Mouse (Mus musculus): ENCODE results near the gene Tha1. TPM values are rescaled to one million over a fixed set of nuclear protein-coding genes. Genes with fewer than 3 reads are reported as not detected.

Tha1 gene
- polyA plus RNA-seq, 1 experiment from 2014 or later = 3.2 TPM

DNA sequence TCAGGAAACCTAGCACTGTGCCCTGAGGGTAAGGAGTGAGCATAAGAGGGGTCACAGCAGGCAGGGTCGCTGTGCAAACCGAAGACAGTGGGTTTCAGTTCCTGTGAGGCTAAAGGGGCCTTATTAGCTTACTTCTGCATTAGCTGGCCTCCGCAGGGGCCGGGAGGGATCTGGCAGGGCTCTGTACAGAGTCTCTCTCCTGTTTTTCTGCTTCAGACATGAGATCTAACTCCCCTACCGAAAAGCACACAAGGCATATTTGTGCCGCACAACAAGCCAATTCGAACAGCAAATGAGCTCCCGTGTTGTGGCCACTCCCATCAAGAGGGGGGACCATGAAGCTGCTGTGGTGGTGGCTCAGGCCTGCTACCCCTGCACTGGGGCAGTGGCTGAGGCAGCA lies 5.6 kb upstream of the Tha1 start:
- DNase-seq (ENCODE audit: low spot score) = no peak
- no peak overlapping the region; the same call in 1 of the 2 replicates for H3K27ac ChIP-seq (ENCODE audit: low read depth, low read length)
- H3K36me3 ChIP-seq (ENCODE audit: control insufficient read depth, insufficient read depth, low read length) = no peaks in the 10 kb centered on the region
- peak overlapping the region; percentile 29 for H3K9ac ChIP-seq (ENCODE audit: low read length)
- no peak for ATAC-seq (replicated peaks; ENCODE audit: low FRiP score)
- H3K9me3 ChIP-seq (ENCODE audit: control insufficient read depth, low read length) = no peaks in the 10 kb centered on the region
- no peaks in the 10 kb centered on the region for H3K27me3 ChIP-seq (ENCODE audit: control insufficient read depth, insufficient read depth, low read length)
- no peak overlapping the region for H3K4me2 ChIP-seq (ENCODE audit: low read depth, low read length, severe bottlenecking)
- H3K4me3 ChIP-seq (ENCODE audit: low read depth, low read length) = no peak overlapping the region
- peaks cover 9% of the 10 kb centered on the region; the same call in 1 of the 2 replicates for H3K4me1 ChIP-seq (replicated peaks; ENCODE audit: control insufficient read depth, insufficient read depth, low read length)
- WGBS = 13% methylated on average over 8 of the region's 8 CpGs

DNA sequence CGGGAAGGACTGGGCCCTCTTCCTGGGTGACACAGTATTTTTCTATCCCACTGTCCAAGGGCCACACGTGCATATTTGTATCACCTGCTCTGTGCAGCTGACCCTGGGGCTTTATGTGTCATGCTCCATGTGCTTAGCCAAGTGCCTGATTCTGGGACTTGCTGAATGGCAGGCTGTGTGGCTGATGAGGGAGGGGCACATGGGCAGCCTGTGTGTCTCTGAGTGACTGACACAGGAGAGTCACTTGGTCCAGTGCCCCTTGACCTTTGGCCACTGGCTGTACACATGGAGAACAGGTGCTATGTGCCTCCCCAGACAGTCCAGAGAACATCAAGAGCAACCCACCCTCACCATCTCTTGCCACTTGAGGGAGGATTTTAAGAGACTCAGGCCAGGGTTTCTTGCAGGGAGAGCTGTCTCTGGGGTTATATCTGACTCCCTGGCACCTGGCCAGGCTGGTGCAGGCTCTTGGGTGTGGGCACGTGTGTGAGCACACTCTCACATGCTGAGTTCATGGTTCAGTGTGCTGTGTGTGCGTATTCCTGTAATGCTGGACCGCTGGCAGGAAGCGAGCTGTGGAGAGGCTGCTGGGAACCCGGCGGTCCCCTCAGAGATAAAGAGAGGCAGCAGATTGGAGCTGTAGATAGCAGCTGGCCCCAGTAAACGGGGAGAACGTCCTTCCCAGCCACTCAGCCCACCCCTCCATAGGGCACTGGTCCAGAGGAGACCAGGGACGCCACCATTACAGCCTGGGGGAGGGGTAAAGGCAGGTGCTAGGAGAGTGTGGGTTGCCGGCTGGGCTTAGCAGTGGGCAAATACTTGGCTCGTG lies 4.8 kb upstream of the Tha1 start:
- H3K27me3 ChIP-seq (ENCODE audit: control insufficient read depth, insufficient read depth, low read length) = no peaks in the 10 kb centered on the region
- peaks cover 13% of the 10 kb centered on the region; the same call in 1 of the 2 replicates for H3K4me1 ChIP-seq (replicated peaks; ENCODE audit: control insufficient read depth, insufficient read depth, low read length)
- DNase-seq (ENCODE audit: low spot score) = no peak
- no peaks in the 10 kb centered on the region for H3K36me3 ChIP-seq (ENCODE audit: control insufficient read depth, insufficient read depth, low read length)
- no peaks in the 10 kb centered on the region for H3K9me3 ChIP-seq (ENCODE audit: control insufficient read depth, low read length)
- WGBS = 42% methylated on average over 13 of the region's 13 CpGs
- no peak overlapping the region for H3K4me2 ChIP-seq (ENCODE audit: low read depth, low read length, severe bottlenecking)
- peak overlapping the region; percentile 29 for H3K9ac ChIP-seq (ENCODE audit: low read length)
- no peak overlapping the region for H3K27ac ChIP-seq (ENCODE audit: low read depth, low read length)
- no peak for ATAC-seq (replicated peaks; ENCODE audit: low FRiP score)
- no peak overlapping the region for H3K4me3 ChIP-seq (ENCODE audit: low read depth, low read length)

DNA sequence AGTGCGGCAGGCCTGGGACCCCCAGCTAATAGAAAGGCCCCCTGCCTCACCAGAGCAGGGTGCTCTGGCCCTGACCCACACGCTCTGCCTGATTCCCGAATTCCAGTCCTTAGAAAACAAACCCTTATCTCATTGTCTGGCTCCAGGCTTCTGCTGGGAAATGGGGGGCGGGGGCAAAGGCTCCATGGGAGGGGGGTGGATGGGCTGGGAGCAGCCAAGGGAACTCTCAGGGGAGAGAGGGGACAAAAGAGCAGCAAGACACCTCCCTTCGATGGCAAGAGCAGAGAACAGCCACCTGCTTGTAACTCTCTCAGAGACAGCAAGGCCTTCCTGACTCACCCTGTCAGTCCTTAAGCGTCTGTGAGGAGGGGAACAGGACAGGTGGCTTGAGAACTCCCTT lies 2.4 kb upstream of the Tha1 start:
- ATAC-seq (replicated peaks; ENCODE audit: low FRiP score) = no peak
- Histone ChIP-seq H3K4me2 (ENCODE audit: low read depth, low read length, severe bottlenecking) (no peak overlapping the region), H3K9ac (ENCODE audit: low read length) (no peak overlapping the region), H3K27ac (ENCODE audit: low read depth, low read length) (no peak overlapping the region), H3K4me3 (ENCODE audit: low read depth, low read length) (no peak overlapping the region), H3K4me1 (replicated peaks; ENCODE audit: control insufficient read depth, insufficient read depth, low read length) (peaks cover 18% of the 10 kb centered on the region; the same call in 1 of the 2 replicates), H3K27me3 (ENCODE audit: control insufficient read depth, insufficient read depth, low read length) (no peaks in the 10 kb centered on the region), H3K36me3 (ENCODE audit: control insufficient read depth, insufficient read depth, low read length) (no peaks in the 10 kb centered on the region), H3K9me3 (ENCODE audit: control insufficient read depth, low read length) (no peaks in the 10 kb centered on the region)
- 15% methylated on average over 6 of the region's 6 CpGs for whole genome bisulfite sequencing
- DNase-seq (ENCODE audit: low spot score) = no peak

DNA sequence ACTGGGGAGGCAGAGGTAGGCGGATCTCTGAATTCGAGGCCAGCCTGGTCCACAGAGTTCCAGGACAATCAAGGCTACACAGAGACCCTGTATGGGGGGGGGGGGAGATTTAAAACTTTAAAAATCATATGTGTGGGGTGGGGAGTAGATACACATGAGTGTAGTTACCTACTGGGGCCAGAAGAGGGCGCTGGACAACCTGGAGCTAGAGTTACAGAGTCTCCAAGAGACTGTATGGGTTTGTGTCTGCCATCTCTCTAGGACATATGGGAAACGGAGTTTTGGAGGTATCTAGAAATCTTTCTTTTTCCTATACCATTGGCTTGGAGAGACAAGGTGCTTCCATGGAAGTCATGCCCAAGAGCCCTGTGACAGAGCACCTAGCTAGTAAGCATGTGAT lies 1.1 kb upstream of the Tha1 start:
- Histone ChIP-seq H3K4me2 (ENCODE audit: low read depth, low read length, severe bottlenecking) (no peak overlapping the region), H3K36me3 (ENCODE audit: control insufficient read depth, insufficient read depth, low read length) (no peaks in the 10 kb centered on the region), H3K4me3 (ENCODE audit: low read depth, low read length) (no peak overlapping the region), H3K27me3 (ENCODE audit: control insufficient read depth, insufficient read depth, low read length) (no peaks in the 10 kb centered on the region), H3K27ac (ENCODE audit: low read depth, low read length) (no peak overlapping the region), H3K9ac (ENCODE audit: low read length) (no peak overlapping the region), H3K4me1 (replicated peaks; ENCODE audit: control insufficient read depth, insufficient read depth, low read length) (peaks cover 18% of the 10 kb centered on the region; the same call in 1 of the 2 replicates), H3K9me3 (ENCODE audit: control insufficient read depth, low read length) (no peaks in the 10 kb centered on the region)
- no peak for DNase-seq (ENCODE audit: low spot score)
- no peak for ATAC-seq (replicated peaks; ENCODE audit: low FRiP score)
- 56% methylated on average over 4 of the region's 4 CpGs for WGBS

DNA sequence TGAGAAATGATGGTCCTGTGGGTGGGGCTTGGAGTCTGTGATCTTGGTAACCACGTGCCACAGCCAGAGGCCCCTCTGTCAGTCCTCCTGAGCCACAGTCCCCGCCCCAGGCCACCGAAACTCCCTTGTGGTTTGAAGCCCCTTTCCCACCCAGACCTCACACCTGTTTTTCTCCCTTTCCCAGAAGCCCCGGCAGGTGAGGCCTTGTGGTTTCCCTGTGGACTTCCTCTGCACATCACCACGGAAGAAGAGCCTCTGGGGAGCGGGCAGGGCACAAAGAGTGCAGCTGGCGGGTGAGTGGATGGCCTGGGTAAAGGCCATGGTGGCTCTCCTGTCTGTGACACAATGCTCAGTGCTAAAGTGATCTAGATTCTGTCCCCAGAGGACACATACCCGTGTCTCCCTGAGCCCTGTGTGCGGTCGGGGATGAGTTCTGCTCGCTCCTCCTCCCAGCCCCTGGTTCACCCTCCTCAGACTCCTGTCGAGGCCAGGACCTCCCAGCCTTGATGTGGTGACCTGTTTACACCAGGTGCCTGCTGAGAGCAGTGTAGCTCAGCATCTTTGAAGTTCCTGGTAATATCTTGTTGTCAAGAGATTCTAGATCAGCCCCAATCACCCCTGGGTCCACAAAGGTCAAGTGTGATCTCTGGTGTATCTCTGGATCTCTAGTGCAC lies 1.2 kb downstream of the Tha1 start:
- Histone ChIP-seq H3K9me3 (ENCODE audit: control insufficient read depth, low read length) (no peaks in the 10 kb centered on the region), H3K27ac (ENCODE audit: low read depth, low read length) (no peak overlapping the region), H3K4me2 (ENCODE audit: low read depth, low read length, severe bottlenecking) (no peak overlapping the region), H3K9ac (ENCODE audit: low read length) (no peak overlapping the region), H3K4me3 (ENCODE audit: low read depth, low read length) (no peak overlapping the region), H3K4me1 (replicated peaks; ENCODE audit: control insufficient read depth, insufficient read depth, low read length) (peaks cover 11% of the 10 kb centered on the region; the same call in 1 of the 2 replicates), H3K27me3 (ENCODE audit: control insufficient read depth, insufficient read depth, low read length) (no peaks in the 10 kb centered on the region), H3K36me3 (ENCODE audit: control insufficient read depth, insufficient read depth, low read length) (no peaks in the 10 kb centered on the region)
- 72% methylated on average over 12 of the region's 12 CpGs for WGBS
- ATAC-seq (replicated peaks; ENCODE audit: low FRiP score) (no peak), DNase-seq (ENCODE audit: low spot score) (no peak)

DNA sequence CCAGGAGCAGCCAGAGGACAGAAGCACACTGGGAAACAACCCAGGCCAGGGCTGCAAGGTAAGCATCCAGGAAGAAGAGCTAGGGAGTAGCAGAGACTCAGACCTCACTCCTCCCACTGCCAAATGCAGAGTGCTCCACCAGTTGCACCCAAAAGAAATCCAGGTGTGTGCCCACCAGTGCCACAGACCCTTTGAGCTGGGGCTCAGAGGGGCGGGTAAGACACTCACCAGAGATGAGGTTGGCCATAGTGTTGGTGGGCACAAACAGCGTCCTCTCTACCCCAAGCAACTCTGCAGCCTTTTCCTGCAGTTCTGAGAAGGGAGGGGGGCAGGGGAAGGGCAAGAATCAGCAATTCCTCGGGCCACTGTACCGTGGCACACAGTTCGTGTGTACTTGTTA lies 1.9 kb downstream of the Tha1 start:
- 73% methylated on average over 5 of the region's 5 CpGs for whole genome bisulfite sequencing
- Histone ChIP-seq H3K4me3 (ENCODE audit: low read depth, low read length) (no peak overlapping the region), H3K27ac (ENCODE audit: low read depth, low read length) (no peak overlapping the region), H3K4me1 (replicated peaks; ENCODE audit: control insufficient read depth, insufficient read depth, low read length) (peaks cover 12% of the 10 kb centered on the region; the same call in 1 of the 2 replicates), H3K9ac (ENCODE audit: low read length) (no peak overlapping the region), H3K27me3 (ENCODE audit: control insufficient read depth, insufficient read depth, low read length) (no peaks in the 10 kb centered on the region), H3K4me2 (ENCODE audit: low read depth, low read length, severe bottlenecking) (no peak overlapping the region), H3K9me3 (ENCODE audit: control insufficient read depth, low read length) (no peaks in the 10 kb centered on the region), H3K36me3 (ENCODE audit: control insufficient read depth, insufficient read depth, low read length) (no peaks in the 10 kb centered on the region)
- ATAC-seq (replicated peaks; ENCODE audit: low FRiP score) (no peak), DNase-seq (ENCODE audit: low spot score) (no peak)

DNA sequence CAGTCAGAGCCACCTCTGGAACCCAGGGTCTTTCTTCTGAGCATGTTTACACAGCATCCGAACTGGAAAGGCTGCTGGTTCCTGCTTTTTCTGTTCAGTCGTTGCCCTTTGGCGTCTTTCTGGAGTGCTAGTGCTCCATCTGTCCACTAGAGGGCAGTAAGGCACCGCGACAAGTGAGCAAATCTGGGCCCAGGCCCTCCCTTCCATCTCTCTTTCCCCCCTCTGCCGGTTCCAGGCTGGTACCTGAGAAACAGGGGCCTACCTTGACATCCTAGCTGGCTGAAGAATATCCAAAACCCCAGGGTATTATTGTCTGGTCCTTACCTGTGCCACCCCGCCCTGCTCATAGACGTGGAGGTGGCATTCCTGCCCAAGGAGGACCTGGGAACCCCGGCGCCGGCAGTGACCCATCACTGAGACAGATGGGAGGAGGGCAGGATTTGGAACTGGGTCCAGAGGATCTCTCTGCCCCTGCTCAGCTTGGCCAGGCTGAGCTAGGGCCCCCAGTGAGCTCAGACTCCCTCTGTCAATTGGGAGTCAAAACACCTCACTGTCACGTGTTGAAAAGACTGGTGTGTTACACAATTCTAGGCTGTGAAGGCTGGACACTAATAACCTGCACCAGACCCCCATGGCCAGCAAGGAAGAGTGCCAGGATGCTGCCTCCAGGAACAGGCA lies 2.5 kb downstream of the Tha1 start:
- Histone ChIP-seq H3K4me3 (ENCODE audit: low read depth, low read length) (no peak overlapping the region), H3K9me3 (ENCODE audit: control insufficient read depth, low read length) (no peaks in the 10 kb centered on the region), H3K27ac (ENCODE audit: low read depth, low read length) (no peak overlapping the region), H3K36me3 (ENCODE audit: control insufficient read depth, insufficient read depth, low read length) (no peaks in the 10 kb centered on the region), H3K4me1 (replicated peaks; ENCODE audit: control insufficient read depth, insufficient read depth, low read length) (peaks cover 16% of the 10 kb centered on the region; the same call in 1 of the 2 replicates), H3K4me2 (ENCODE audit: low read depth, low read length, severe bottlenecking) (no peak overlapping the region), H3K9ac (ENCODE audit: low read length) (no peak overlapping the region), H3K27me3 (ENCODE audit: control insufficient read depth, insufficient read depth, low read length) (no peaks in the 10 kb centered on the region)
- no peak; the same call in 1 of the 2 replicates for ATAC-seq (replicated peaks; ENCODE audit: low FRiP score)
- DNase-seq (ENCODE audit: low spot score) = peak; percentile 88
- 35% methylated on average over 12 of the region's 12 CpGs for WGBS

DNA sequence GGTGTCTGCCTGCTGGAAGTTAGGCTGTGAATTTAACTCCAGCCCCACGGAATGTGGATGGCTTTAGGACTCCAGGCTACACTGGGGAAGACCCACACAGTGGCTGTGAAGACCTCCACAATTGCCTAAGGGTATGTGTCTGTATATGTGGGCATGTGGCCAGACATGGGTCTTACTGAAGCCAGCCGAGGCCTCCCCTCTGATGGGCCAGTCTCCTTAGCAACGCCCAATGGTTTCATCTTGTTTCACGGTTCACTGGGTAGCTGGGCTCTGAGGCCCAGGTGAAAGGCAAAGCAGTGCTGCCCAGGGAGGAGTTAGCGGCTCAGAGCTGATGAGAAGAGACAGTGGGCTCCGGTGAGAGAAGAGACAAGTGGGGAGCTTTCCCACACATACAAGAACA lies 7.3 kb downstream of the Tha1 start:
- no peak overlapping the region for H3K4me3 ChIP-seq (ENCODE audit: low read depth, low read length)
- whole genome bisulfite sequencing = 12% methylated on average over 6 of the region's 6 CpGs
- ATAC-seq (replicated peaks; ENCODE audit: low FRiP score) (peak; percentile 39; the same call in 1 of the 2 replicates), DNase-seq (ENCODE audit: low spot score) (no peak)
- no peak overlapping the region for H3K27ac ChIP-seq (ENCODE audit: low read depth, low read length)
- H3K9ac ChIP-seq (ENCODE audit: low read length) = peak overlapping the region; percentile 27; the same call in 1 of the 2 replicates
- H3K36me3 ChIP-seq (ENCODE audit: control insufficient read depth, insufficient read depth, low read length) = no peaks in the 10 kb centered on the region
- 0 out of 2 replicates have a peak overlapping the region, but pooled peaks have one; percentile 6 for H3K4me2 ChIP-seq (ENCODE audit: low read depth, low read length, severe bottlenecking)
- no peaks in the 10 kb centered on the region for H3K9me3 ChIP-seq (ENCODE audit: control insufficient read depth, low read length)
- H3K4me1 ChIP-seq (replicated peaks; ENCODE audit: control insufficient read depth, insufficient read depth, low read length) = peaks cover 18% of the 10 kb centered on the region; the same call in 1 of the 2 replicates
- peaks cover 10% of the 10 kb centered on the region for H3K27me3 ChIP-seq (ENCODE audit: control insufficient read depth, insufficient read depth, low read length)

Measured in forebrain, embryonic 11.5 days (tissue).